Mouse (Mus musculus) liver, postnatal 0 days (tissue): ENCODE measurements at regions not wholly inside any gene's neighbourhood (a gene's known extent, or its start where the extent isn't known, plus 50 kb on each side); places are given as distances from the start of the nearest gene placed in this dataset.

Source experiments
- CTCF ChIP-seq: sonication (generic); IDR thresholded peaks from 2 replicates; pipeline ENCODE4 v1.5.1; 2016; ENCODE audit warnings: antibody characterized with exemption, low read depth
- EP300 ChIP-seq: IDR thresholded peaks from 2 replicates; pipeline ENCODE4 v1.6.1; 2016; ENCODE audit warnings: antibody characterized with exemption, low read depth, mild to moderate bottlenecking

- TF ChIP-seq CTCF = no peak
- TF ChIP-seq EP300 = no peak
Measured at GRCm38 (mm10) chr16:24247291-24247690, 146.0 kb upstream of the Lpp start.
